Mouse (Mus musculus) stomach, postnatal 0 days (tissue): ENCODE results near the gene Sult6b2. TPM values are rescaled to one million over a fixed set of nuclear protein-coding genes. Genes with fewer than 3 reads are reported as not detected.

ENCODE experiments used
- ATAC-seq: fragments of 200-750 bp; cut with Nextera tagmentation; 2 replicates; pipeline ENCODE4 v1.8.0; 2017; ENCODE audit not compliant: low FRiP score, low TSS enrichment
- DNase-seq: peaks from one replicate; pipeline ENCODE4 v3.0.0-alpha.2; 2016; ENCODE audit warnings: low spot score
- H3K27ac ChIP-seq: fragments of 300-500 bp; sonication (generic); replicated peaks from 2 replicates; pipeline ENCODE4 v1.5.1; 2014; ENCODE audit warnings: mild to moderate bottlenecking, control low read depth
- H3K27me3 ChIP-seq: fragments of 300-500 bp; sonication (generic); 2 replicates; pipeline ENCODE4 v1.6.1; 2014; ENCODE audit warnings: low read length; ENCODE audit not compliant: control insufficient read depth, insufficient read depth
- H3K36me3 ChIP-seq: fragments of 300-500 bp; sonication (generic); 2 replicates; pipeline ENCODE4 v1.6.1; 2014; ENCODE audit warnings: low read length, mixed read lengths; ENCODE audit not compliant: control insufficient read depth, insufficient read depth
- H3K4me1 ChIP-seq: fragments of 300-500 bp; sonication (generic); replicated peaks from 2 replicates; pipeline ENCODE4 v1.6.1; 2014; ENCODE audit warnings: antibody characterized with exemption; ENCODE audit not compliant: control insufficient read depth, insufficient read depth
- H3K4me2 ChIP-seq: fragments of 300-500 bp; sonication (generic); replicated peaks from 2 replicates; pipeline ENCODE4 v1.6.1; 2014; ENCODE audit warnings: low read depth, mild to moderate bottlenecking, control low read depth, moderate library complexity
- H3K4me3 ChIP-seq: fragments of 300-500 bp; sonication (generic); 2 replicates; pipeline ENCODE4 v1.5.1; 2014; ENCODE audit warnings: low read depth, low read length, control low read depth
- H3K9ac ChIP-seq: fragments of 300-500 bp; sonication (generic); 2 replicates; pipeline ENCODE4 v1.6.1; 2014; ENCODE audit warnings: mild to moderate bottlenecking, low read length, control low read depth, mixed read lengths
- H3K9me3 ChIP-seq: fragments of 300-500 bp; sonication (generic); 2 replicates; pipeline ENCODE4 v1.6.1; 2016; ENCODE audit warnings: low read length; ENCODE audit not compliant: control insufficient read depth
- CTCF ChIP-seq: IDR thresholded peaks from 2 replicates; pipeline ENCODE4 v1.5.1; 2016; ENCODE audit warnings: antibody characterized with exemption, low read depth, mild to moderate bottlenecking, moderate library complexity
- EP300 ChIP-seq: optimal IDR thresholded peaks from 2 replicates; pipeline ENCODE3; 2016; ENCODE audit warnings: antibody characterized with exemption
- WGBS: fragments of 180-500 bp; shearing (Covaris S2); extraction: QIAGEN DNeasy Blood & Tissue Kit; methylation state at CpG from one replicate; pipeline ENCODE4 v1.1.7; 2014; 5-methylcytosine and 5-hydroxymethylcytosine counted together
- polyA plus RNA-seq: library from polyadenylated mRNA; unstranded; fragments of >200 nt; fragmentation: Nextera tagmentation; extraction: Ambion mirVana; gene quantifications from 2 replicates; pipeline ENCODE4 v1.2.1, GENCODE M21; 2015

Sult6b2 gene
- polyA plus RNA-seq, 1 experiment from 2014 or later = not detected

DNA sequence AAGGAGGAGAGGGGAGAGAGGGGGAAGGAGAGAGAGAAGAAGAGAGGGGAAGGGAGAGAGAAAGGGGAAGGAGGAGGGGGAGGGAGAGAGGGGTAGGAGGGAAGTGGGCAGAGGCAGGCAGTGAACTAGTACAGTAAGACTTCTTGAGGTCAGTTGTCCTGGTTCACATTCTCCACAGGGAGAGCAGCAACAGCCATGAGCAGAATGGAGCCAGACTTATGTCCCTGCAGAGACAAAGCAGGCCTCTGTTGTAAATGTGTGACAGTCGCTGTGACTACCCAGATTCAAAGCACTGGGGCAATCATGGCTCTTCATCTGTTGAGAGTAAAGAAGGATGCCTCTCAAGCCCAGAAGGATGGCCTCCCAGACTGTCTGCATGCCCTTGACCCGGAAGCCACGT, 27.4 kb upstream of the Sult6b2 start:
- Histone ChIP-seq H3K9ac (no peak overlapping the region), H3K9me3 (no peaks in the 10 kb centered on the region), H3K36me3 (no peaks in the 10 kb centered on the region), H3K27ac (no peak overlapping the region), H3K4me1 (no peaks in the 10 kb centered on the region), H3K4me3 (no peak overlapping the region), H3K27me3 (no peaks in the 10 kb centered on the region), H3K4me2 (no peak overlapping the region)
- WGBS = 67% methylated on average over 3 of the region's 3 CpGs
- ATAC-seq (no peak), DNase-seq (no peak)
- no peak for TF ChIP-seq EP300
- no peak for TF ChIP-seq CTCF

DNA sequence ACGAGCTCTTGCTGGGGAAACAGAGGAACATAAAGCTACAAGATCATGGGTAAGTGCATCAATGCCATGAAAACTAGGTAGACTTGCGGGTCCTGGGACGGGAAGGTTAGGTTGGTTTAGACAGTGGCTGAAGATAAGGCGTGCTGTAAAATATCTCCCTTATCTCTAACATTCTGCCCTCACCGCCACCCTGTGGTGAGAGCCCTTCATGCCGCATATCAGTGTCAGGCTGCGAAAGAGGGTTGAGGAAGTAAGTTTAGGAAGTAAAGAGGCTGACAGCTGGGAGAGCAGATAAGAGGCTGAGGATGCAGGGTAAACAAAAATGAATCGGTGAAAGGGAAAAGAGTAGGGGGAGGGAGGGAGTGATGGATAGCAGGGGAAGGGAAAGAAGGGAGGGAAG, 26.9 kb upstream of the Sult6b2 start:
- Histone ChIP-seq H3K4me1 (no peaks in the 10 kb centered on the region), H3K9me3 (no peaks in the 10 kb centered on the region), H3K4me2 (no peak overlapping the region), H3K27me3 (no peaks in the 10 kb centered on the region), H3K27ac (no peak overlapping the region), H3K36me3 (no peaks in the 10 kb centered on the region), H3K9ac (no peak overlapping the region), H3K4me3 (no peak overlapping the region)
- TF ChIP-seq CTCF = peak; percentile 46
- TF ChIP-seq EP300 = no peak
- ATAC-seq = no peak
- DNase-seq = no peak
- WGBS = 16% methylated on average over 8 of the region's 8 CpGs

DNA sequence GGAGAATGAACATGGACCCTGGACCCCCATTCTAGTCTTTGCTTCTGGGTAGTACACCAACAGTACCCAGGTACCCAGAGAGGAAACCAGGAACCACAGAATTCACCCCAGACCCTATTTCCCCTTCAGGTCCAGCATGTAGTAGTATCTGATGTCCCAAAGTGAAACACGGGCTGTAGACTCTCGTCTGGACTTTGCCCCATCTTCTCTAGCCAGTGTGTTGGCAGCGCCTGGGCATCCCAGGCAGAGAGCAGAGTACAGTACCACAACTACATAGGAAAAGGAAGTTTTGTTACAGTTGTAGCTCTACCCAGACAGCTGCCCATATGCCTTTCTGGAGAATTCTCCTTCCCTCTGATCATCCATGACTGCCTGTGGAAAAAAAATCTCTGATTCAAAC, 25.9 kb upstream of the Sult6b2 start:
- Histone ChIP-seq H3K36me3 (no peaks in the 10 kb centered on the region), H3K4me2 (no peak overlapping the region), H3K4me1 (no peaks in the 10 kb centered on the region), H3K27me3 (no peaks in the 10 kb centered on the region), H3K4me3 (no peak overlapping the region), H3K9ac (no peak overlapping the region), H3K27ac (no peak overlapping the region), H3K9me3 (no peaks in the 10 kb centered on the region)
- 93% methylated on average over 3 of the region's 3 CpGs for WGBS
- no peak for TF ChIP-seq EP300
- no peak for TF ChIP-seq CTCF
- no peak for DNase-seq
- no peak for ATAC-seq

DNA sequence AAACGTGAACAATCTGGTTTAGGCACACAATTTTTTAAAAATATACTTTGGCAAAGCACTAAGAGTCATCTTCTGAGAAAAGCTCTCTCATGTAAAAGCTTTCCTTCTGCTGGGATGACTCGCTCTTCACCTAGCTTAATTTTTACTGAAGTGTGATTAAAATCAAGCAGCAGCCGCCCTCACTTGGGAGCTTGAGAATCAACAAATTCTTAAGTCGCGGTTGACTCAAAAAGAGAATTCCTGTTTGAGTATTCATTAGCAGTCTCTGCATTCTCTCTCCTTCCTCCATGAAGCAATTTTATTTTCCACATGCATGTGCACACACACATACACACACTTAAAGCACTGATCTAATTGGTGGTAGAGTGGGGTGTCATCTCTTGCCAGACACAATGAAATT, 21.1 kb upstream of the Sult6b2 start:
- Histone ChIP-seq H3K27ac (no peak overlapping the region), H3K9me3 (no peaks in the 10 kb centered on the region), H3K4me2 (no peak overlapping the region), H3K36me3 (no peaks in the 10 kb centered on the region), H3K4me1 (no peaks in the 10 kb centered on the region), H3K27me3 (no peaks in the 10 kb centered on the region), H3K9ac (no peak overlapping the region), H3K4me3 (no peak overlapping the region)
- no peak for ATAC-seq
- TF ChIP-seq CTCF (no peak), EP300 (no peak)
- no peak for DNase-seq
- 65% methylated on average over 5 of the region's 5 CpGs for WGBS

DNA sequence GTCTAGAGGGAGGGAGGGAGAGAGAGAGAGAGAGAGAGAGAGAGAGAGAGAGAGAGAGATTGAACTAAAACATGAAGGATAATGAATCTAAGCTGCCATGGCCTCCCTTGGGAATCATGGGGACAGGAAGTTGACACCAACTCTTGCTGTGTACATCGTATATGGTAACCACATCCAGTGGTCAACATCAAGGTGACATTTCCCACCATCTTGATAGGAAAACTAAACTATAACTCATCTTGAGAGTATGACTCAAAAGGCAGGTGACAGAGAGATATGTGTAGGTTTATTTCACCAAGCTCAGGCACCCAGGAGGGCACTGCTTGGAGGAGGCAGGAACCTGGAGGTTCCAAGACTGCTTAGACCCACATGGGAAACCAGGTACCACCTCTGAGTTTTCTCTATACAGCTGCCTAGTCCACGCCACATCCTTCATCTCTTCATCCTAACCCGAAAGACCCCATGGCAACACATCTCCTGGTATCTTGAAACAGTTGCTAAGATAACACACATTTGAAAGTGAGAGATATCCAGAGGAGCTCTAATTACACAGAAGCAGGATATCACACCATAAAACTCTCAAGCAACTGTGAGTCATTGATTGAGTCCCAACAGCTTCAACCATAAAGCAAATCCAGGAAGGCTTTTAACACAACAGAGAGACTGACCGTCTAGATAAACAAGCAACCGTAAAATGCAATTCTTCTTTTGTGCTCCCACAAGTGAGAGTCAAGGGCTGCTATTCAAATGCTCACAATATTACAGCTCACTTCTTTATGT, 18.9 kb upstream of the Sult6b2 start:
- no peaks in the 10 kb centered on the region for H3K27me3 ChIP-seq
- no peak overlapping the region for H3K9ac ChIP-seq
- TF ChIP-seq EP300 (no peak), CTCF (no peak)
- H3K4me2 ChIP-seq = no peak overlapping the region
- H3K27ac ChIP-seq = no peak overlapping the region
- DNase-seq = no peak
- ATAC-seq = no peak
- no peaks in the 10 kb centered on the region for H3K9me3 ChIP-seq
- WGBS = 63% methylated on average over 5 of the region's 5 CpGs
- H3K4me3 ChIP-seq = no peak overlapping the region
- H3K36me3 ChIP-seq = no peaks in the 10 kb centered on the region
- no peaks in the 10 kb centered on the region for H3K4me1 ChIP-seq

DNA sequence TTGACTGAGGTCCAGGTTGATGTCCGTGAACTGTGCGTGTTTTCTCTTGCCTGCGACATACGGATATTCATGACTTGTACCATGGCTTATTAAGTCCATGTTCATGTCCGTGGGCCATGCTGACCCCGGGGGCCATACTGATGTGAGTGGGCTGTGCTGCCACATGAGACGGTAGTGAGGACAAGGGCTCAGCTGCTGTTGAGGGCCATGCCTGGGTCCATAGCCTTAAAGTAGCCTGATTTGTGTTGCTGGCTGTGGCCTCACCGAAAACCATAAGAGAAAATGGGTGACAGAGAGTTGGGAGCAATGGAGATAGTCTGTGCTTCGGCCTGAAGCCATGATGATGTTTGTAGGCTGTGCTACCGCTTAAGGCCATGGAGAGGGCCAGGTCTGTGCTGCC, 14.0 kb upstream of the Sult6b2 start:
- H3K36me3 ChIP-seq = no peaks in the 10 kb centered on the region
- H3K4me1 ChIP-seq = no peaks in the 10 kb centered on the region
- H3K9me3 ChIP-seq = no peaks in the 10 kb centered on the region
- no peak for TF ChIP-seq EP300
- TF ChIP-seq CTCF = no peak
- H3K4me3 ChIP-seq = no peak overlapping the region
- WGBS = 94% methylated on average over 10 of the region's 10 CpGs
- no peak overlapping the region for H3K9ac ChIP-seq
- DNase-seq = no peak
- no peak overlapping the region for H3K4me2 ChIP-seq
- no peaks in the 10 kb centered on the region for H3K27me3 ChIP-seq
- H3K27ac ChIP-seq = no peak overlapping the region
- no peak for ATAC-seq
